Mouse (Mus musculus) cerebellum, postnatal 4 days (tissue): ENCODE measurements around the gene Nelfa.
A peak's percentile ranks its signal among the peaks of the same experiment; 100 is the strongest.
"Not testable (repeated sequence)": the region's sequence is repeated elsewhere in the genome, so short reads cannot be mapped to it uniquely, and the experiment has no call there.

Experiments
- DNase-seq, 2 experiments: peaks; one replicate each; pipeline ENCODE4 v3.0.0; 2022; ENCODE audit warnings: low spot score in 2 of 2, mixed read lengths in 1 of 2

The Nelfa gene

GRCm38 (mm10) chr5:33936120-33936707 lies at the start of gene Nelfa:
TSS of gene Nelfa (minus strand) at chr5:33936413.
- DNase-seq: peak; percentile 96 to 97

- peak; percentile 89 to 94 for DNase-seq
These were observed 47.3 kb upstream of the Nelfa start, which contains the start of gene Gm1673 for GRCm38 (mm10) chr5:33983309-33984121. TSS of gene Gm1673 (plus strand) at chr5:33983433.

GRCm38 (mm10) chr5:33982731-33983259 lies 46.6 kb upstream of the Nelfa start:
- DNase-seq: no peak

GRCm38 (mm10) chr5:33976267-33976666 lies 40.1 kb upstream of the Nelfa start:
- DNase-seq: no peak

GRCm38 (mm10) chr5:33974736-33975135 lies 38.5 kb upstream of the Nelfa start:
- no peak for DNase-seq

- DNase-seq: no peak
These were observed 23.2 kb upstream of the Nelfa start for GRCm38 (mm10) chr5:33959382-33959781.

GRCm38 (mm10) chr5:33955868-33956267 lies 19.7 kb upstream of the Nelfa start:
- DNase-seq: no peak

GRCm38 (mm10) chr5:33954354-33954753 lies 18.1 kb upstream of the Nelfa start:
- peak; percentile 60 to 88 for DNase-seq

- no peak for DNase-seq
These were observed 17.4 kb upstream of the Nelfa start for GRCm38 (mm10) chr5:33953471-33954185.

- DNase-seq: no peak
These were observed 12.1 kb upstream of the Nelfa start for GRCm38 (mm10) chr5:33948314-33948713.

- DNase-seq: not testable (repeated sequence)
These were observed 10.8 kb upstream of the Nelfa start for GRCm38 (mm10) chr5:33947035-33947434.

- DNase-seq: no peak
These were observed 2.2 kb upstream of the Nelfa start for GRCm38 (mm10) chr5:33938448-33938847.

GRCm38 (mm10) chr5:33937230-33937629 lies 1.0 kb upstream of the Nelfa start:
- DNase-seq: no peak

- peak in 1 of 2 experiments; percentile 26 for DNase-seq
These were observed 507 bp downstream of the Nelfa start for GRCm38 (mm10) chr5:33935700-33936111.

- DNase-seq: no peak
These were observed 1.3 kb downstream of the Nelfa start for GRCm38 (mm10) chr5:33934877-33935276.

GRCm38 (mm10) chr5:33934081-33934480 lies 2.1 kb downstream of the Nelfa start:
- no peak for DNase-seq

- no peak for DNase-seq
These were observed 3.8 kb downstream of the Nelfa start for GRCm38 (mm10) chr5:33932413-33932812.

- no peak for DNase-seq
These were observed 10.0 kb downstream of the Nelfa start for GRCm38 (mm10) chr5:33926170-33926569.

GRCm38 (mm10) chr5:33922566-33922965 lies 13.6 kb downstream of the Nelfa start:
- DNase-seq: no peak

- no peak for DNase-seq
These were observed 14.6 kb downstream of the Nelfa start for GRCm38 (mm10) chr5:33921486-33922235.

- no peak for DNase-seq
These were observed 15.3 kb downstream of the Nelfa start for GRCm38 (mm10) chr5:33920924-33921323.
